Mouse (Mus musculus) G1E-ER4 (cell line): ENCODE data around the gene Diras1. TPM values are rescaled to one million over a fixed set of nuclear protein-coding genes. Genes with fewer than 3 reads are reported as not detected.

Experiments used
- GATA1 ChIP-seq: IDR thresholded peaks from one replicate; pipeline ENCODE4 v1.8.0; 2012; ENCODE audit warnings: low read length, inconsistent platforms
- polyA plus RNA-seq: library from polyadenylated mRNA; stranded (reverse); fragments of >175 nt; gene quantifications from 2 replicates; pipeline ENCODE4 v1.2.3, GENCODE M21; 2012

The Diras1 gene
- polyA plus RNA-seq, 1 experiment, result not detected

DNA sequence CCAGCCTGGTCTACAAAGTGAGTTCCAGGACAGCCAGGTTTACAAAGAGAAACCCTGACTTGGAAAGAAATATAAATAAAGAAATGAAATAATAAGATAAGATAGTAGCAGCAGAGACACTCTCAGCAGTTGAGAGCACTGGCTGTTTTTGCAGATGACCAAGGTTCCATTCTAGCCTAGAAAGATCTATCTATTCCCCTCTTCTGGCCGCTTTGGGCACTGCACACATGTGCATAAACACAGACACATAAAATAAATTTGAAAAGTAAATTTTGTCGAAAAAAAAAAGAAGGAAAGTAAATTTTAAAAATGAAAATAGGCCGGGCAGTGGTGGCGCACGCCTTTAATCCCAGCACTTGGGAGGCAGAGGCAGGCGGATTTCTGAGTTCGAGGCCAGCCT lies 10.8 kb upstream of the Diras1 start:
- no peak for TF ChIP-seq GATA1

DNA sequence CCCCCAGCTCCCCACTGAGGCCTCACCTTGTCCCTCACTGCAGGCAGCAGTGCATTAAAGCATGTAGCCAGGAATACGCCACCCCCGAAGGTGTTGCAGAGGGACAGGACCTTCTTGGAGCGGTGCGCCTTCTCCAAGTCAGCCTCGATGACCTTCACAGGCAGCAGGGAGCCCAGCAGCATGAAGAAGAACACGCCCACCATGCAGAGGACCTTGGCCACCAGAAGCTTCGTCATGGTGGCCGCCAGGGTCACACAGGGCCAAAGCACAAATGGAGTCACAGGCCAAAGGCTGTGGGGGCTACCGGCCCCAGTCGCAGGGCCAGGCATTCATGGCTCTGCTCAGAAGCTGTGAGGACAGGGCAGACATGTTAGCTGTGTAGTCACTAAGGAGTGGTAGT lies 8.1 kb upstream of the Diras1 start:
- TF ChIP-seq GATA1, result no peak

DNA sequence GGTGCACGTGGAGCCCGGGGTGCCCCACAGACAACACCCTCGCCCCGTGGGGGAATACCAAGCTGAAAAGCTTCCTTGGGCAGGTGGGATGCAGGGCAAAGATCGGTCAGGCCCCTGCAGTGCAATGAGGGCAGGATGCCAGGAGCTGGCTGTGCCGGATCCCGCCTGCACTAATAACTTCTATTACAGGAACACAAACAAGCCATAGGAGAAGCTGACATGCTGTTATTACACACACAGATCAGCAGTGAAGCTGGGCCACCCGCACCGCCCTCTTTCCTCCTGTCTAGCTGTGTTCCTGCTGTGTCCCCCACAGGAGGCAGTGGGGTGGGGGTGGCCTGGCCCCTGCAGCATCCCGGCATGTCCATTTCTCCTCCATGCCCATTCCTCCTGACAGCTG lies 3.6 kb upstream of the Diras1 start:
- no peak for TF ChIP-seq GATA1

DNA sequence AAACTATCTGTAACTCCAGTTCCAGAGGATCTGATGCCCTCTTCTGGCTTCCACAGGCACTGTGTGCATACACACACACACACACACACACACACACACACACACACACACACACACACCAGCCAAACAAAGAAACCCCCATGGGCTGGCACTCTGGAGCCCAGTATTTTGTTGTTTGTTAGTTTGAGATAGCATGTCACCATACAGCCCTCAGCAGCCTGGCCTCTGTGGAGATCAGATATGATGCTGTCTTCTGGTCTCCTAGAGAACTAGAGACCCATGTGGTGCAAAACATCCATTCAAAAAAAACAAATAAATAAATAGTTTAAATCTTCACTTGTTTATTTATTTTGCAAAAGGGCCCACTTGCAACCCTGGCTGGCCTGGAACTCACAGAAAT lies 2.8 kb upstream of the Diras1 start:
- no peak for TF ChIP-seq GATA1

DNA sequence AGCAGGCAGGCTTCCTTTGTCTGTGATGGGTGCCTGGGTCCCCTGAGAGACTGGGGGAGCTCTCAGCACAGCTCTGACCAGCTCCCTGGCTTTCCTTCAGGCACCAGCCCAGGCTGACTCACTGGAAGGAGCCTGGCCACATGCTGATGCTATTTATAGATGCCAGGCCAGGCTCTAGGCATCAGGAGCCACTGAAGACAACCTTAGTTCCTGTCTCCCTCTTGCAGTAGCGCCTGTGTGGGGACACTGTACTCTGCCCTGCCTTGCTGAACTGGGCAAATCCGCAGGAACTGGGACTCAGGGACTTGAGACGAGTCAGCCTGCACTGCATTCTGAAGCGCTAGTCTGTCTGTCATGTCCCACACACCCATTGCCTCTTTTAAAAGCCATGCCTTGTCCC lies 1.9 kb upstream of the Diras1 start:
- TF ChIP-seq GATA1, result no peak

DNA sequence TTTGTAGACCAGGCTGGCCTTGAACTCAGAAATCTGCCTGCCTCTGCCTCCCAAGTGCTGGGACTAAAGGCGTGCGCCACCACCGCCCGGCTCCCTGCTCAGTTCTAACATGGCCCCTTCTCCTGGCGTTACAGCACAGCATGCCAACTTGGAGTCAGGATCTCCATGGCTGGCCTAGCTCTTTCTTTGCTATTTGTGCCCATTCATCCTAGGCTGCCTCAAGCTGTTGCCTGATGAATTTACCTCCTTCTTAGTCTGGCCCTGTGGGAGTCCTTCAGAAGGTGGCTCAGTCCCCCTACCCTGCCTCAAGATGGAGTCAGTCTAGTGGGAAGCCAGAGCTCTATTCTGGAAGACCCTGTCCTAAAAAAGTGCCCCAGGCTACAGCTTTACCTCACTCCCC lies 1.4 kb upstream of the Diras1 start:
- TF ChIP-seq GATA1, result no peak

DNA sequence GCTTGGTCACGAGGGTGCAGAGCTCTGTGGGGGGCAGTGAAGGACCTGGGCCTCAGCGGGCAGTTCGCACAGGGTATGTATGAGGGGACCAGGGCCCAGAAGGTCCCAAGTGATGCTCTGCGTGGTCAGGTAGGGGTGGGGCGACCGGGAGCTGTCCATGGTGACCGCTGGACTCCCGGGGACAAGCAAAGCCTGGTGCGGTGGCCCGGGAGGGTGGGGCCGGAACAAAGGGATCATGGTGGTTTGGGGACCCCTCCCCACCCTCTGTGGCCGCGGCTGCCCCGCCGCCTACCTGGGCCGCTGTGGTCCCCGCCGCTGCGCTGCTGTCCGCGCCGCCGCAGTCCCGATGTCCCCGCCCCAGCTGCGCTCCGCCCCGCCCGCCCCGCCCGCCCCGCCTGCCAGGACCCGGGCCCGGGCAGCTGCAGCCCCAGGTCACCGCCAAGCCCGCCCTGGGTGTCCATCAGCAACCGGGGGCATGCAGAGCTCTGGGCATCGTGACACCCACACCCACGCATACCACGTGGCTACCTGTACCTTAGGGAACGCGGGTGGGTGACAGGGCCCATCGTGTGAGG lies 328 bp downstream of the Diras1 start:
- TF ChIP-seq GATA1, result no peak

DNA sequence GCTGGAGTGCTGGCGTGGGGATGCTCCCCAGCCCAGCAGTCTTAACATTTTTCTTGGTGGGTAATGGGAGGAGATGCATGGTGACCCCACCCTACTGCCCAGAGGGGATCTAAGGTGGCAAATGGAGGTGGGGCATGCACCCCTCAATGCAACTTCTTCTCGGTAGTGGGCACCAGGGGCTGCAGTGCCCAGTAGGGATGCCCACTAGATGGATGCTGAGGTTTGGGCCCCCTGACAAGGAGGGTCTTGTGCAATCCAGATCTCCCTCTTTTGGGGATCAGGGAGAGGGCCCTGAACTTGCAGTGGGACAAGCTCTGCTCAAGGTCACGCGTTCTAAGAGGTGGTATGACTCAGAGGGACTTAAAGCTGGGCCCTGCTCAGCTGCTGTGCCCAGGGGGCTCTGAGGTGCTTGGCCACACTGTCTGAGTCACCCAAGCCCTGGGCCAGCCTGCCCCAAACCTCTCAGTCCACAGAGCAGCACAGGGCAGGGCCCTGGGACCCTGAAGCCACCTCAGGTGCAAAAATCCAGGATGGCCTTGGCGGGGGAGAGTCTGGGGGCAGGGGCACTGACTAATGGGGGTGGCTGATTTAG lies 1.0 kb downstream of the Diras1 start:
- no peak for TF ChIP-seq GATA1

DNA sequence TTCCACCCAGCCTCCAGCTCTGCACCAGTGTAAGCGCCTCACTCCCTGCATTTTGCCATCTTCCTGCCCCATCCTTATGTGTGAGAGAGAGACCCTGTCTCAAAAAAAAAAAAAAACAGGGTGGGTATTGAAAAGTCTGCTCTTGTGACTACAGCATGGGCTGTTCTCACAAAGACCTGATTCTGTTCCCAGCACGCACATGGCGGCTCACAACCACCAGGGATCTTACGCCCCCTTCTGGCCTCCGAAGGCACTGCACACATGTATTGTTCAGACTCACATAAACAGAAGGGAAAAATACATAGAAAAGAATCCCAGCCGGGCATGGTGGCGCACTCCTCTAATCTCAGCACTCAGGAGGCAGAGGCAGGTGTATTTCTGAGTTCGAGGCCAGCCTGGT lies 2.7 kb downstream of the Diras1 start:
- TF ChIP-seq GATA1, result no peak

DNA sequence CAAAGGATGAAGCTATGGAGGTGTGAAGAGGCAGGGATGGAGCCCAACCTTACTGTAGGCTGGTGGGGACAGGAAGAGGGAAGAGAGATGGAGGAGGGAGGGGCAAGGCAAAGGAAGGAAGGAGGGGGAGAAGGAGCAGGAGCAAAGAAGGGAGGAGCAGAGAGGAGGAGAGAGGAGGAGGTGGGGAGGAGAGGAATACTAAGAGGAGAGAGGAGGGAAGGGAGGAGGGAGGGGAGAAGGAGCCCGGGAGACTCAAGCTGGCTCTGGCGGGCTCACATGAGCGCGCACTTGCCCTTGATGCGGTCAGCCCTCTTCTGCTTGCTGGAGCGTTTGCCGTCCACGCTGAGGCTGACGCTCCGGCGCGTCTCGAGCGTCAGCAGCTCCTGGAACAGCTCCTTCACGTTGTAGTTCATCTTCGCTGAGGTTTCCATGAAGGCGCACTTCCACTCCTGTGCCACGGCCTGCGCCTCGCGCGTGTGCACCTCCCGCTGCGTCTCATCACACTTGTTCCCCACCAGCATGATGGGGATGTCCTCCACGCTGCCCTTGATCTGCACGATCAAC lies 3.8 kb downstream of the Diras1 start:
- TF ChIP-seq GATA1, result no peak

DNA sequence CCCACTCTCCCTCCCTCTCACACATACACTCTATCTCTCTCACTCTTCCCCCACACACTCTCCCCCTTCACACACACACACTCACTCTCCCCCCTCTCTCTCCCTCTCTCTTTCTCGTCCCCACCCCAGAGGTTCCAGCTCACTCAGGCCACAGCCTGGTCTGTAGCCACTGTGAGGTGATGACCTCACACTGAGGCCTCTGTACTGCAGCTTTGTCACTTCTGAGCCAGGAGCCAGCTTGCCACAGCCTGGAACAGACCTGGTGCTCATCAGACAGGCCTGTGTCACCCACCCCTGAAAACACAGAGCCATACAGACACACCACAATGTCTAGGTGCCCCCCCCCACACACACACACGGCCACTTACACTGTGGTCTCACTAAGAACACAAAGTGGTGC lies 5.3 kb downstream of the Diras1 start:
- no peak for TF ChIP-seq GATA1

DNA sequence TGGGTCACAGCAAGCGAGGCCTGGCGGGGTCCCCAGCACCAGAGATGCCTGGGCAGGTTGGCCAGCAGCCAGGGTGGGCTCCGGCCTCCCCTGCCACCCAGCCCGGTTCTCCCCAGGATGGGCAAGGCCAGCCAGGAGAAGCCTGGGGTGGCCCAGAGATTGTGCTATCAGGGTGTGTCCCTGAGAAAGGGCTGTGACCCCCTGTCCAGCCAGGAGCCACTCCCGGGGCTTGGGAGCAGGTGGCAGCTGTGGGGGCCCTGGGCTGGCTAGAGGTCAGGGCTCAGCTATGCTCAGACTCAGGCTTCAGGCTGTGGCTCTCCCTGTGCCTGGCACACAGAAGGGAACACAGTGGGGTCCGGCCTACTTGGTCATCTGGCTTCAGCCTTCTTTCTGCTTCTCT lies 5.8 kb downstream of the Diras1 start:
- TF ChIP-seq GATA1, result no peak

DNA sequence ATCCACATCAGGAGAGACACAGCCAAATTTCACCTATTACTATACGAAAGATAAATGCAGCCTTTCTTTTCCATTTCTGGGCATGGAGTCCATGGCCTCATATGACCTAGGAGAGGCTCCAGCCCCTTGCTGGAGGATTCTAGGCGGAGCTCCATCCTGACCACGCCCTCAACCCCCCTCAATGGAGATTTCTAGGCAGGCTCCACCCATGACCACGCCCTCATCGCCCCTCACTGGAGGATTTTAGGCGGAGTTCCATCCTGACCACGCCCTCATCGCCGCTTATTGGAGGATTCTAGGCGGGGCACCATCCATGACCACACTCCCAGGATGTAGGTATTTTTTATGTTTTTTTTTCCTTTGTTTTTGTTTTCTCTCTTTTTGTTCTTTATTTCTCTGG lies 7.1 kb downstream of the Diras1 start:
- TF ChIP-seq GATA1, result no peak

DNA sequence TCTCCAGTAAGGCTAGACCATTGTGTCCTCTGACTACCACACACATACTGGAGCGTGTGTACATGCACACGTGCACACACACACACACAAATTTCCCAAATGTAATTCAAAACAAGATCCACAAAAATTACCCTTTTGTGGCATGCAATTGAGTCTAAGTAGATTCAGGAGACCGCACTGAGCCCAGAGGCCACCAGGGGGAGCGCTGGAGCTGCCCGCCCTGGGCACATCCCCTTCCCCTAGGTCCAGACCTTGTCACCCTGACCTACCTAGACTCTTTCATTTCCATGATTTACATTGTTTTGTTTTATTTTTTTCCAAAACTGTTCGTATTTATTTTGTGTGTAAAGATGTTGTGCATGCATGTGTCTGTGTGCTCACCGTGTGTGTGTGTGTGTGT lies 8.8 kb downstream of the Diras1 start:
- TF ChIP-seq GATA1, result no peak

DNA sequence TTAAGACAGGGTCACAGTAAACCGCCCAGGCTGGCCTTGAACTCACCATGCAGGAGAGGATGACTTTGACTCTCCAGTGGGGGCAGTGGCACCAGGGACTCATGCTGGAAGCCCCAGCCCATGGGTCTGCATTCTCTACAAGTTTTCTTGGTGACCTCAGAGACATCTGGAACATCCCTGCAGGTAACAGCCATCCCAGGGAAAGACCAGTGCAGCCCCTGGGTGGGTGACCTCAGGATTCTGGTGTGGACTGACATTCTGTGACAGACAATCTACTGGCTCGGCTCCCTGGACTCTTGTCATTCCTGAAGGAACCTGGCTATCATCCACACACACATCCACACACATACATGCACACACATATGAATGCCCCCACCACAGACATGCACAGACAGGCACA lies 9.8 kb downstream of the Diras1 start:
- no peak for TF ChIP-seq GATA1

DNA sequence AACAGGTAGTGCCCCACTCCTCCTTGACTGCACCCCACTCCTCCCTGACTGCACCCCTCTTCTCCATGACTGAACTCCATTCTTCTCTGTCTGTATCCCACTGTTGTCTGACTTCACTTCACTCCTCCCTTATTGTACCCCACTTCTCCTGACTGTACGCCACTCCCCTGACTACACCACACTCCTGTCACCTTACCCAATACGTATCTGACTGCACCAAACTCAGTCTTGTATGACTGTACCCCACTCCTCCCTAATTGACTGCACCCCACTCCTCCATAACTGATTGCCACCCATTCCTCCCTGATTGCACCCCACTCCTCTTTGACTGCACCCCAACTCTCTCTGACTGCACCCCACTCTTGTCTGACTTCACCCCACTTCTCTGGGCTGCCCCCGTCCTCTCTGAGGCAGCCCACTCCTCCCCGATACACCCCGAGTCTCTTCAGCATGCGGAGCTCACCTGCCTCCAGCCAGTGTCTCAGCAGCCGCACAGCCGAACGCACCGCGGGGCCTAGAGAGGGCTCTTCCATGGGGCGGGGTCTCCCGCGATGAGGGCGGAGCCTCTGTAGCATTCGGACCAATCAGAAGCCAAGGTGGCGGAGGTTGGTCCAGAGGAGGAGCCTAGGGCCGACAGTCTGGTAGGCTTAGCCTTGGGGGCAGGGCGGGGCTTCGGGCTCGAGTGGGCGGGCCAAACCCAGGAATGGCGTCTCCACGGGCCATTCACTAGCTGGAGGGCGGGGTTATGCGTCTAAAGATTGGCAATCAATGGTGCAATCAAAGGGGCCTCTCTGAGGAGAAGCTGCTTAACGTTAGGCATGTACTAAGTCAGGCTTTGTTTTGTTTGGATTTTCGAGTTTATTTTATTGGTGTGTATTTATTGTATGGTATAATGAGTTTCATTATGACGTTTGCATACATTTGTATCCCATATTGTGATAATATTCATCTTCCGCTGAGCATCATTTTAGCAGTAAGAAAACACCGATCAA lies 10.8 kb downstream of the Diras1 start, which contains the start of gene Gng7:
Gene Gng7 (minus strand): TSS at position 553 of the 992 bp plus-strand sequence.
- TF ChIP-seq GATA1, result no peak

DNA sequence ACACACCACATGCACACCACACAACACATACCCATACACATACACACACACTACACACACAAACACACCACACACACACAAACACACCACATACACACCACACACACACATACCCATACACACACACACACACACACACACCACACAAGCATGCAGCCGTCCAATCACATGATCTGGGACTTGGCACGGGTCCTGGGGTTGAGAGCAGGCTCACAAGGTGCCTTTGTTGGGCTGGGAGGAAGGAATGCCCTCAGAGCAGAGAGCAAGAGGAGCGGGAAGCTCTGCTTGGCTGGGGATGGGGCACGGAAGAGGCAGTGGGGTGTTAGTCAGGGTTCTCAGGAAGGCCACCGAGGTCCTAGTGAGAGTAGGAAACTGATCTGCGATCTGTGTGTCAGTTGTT lies 14.6 kb downstream of the Diras1 start:
- TF ChIP-seq GATA1, result no peak
